ENCODE assay signal across 21 mouse cellular contexts in the genomic region with DNA sequence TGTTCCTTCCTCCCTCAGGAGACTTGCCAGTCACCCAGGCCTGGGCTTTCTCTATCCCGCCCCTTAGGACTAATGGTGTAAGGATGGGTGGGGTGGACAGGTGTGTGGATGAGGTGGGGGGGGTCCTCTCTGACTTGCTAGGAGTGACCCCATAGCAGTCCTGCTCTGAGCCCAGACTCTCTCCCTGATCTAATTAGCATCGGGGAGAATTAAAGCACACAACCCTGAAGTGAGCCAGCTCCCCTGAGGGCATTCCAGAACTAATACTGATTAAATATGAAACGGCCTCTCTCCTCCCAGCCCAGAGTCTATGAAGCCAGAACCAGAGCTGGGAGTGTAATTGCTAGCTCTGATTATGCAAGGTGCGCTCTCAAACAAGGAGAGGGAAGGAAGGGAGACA.
A peak's percentile ranks its signal among the peaks of the same experiment; 100 is the strongest.
DNase-seq lines count a peak whose midpoint lies in the region; ATAC-seq lines count a peak whose summit lies in the region.
"Had no signal": no experiment of that assay in that cellular context is flagged by ENCODE, and none has a peak within 500 bp of the region (broad histone marks: within the 10 kb centered on the region; RNA-seq: fewer than 3 reads in every experiment).

No protein-coding gene starts in this region.

- 0 out of 2 replicates have a peak, but pooled peaks have one; percentile 18 for ATAC-seq in forebrain, embryonic 16.5 days
- no peak for ATAC-seq in forebrain, embryonic 11.5 days (replicated peaks; ENCODE audit: low FRiP score)
- ATAC-seq in neural tube, embryonic 13.5 days (ENCODE audit: low read depth) = peak; percentile 50; the same call in 1 of the 2 replicates
- ATAC-seq in midbrain, embryonic 15.5 days (replicated peaks) = peak; percentile 40; the same call in 1 of the 2 replicates
- ATAC-seq: activated CD4-positive, CD25-positive, alpha-beta regulatory T cell, adult 4 months; forebrain, embryonic 13.5 days; intestine, embryonic 16.5 days had no signal

- H3K27me3 ChIP-seq in forebrain, embryonic 16.5 days (replicated peaks; ENCODE audit: control insufficient read depth, insufficient read depth, low read length) = no peaks in the 10 kb centered on the region; the same call in 1 of the 2 replicates
- no peaks in the 10 kb centered on the region for H3K27me3 ChIP-seq in forebrain, embryonic 11.5 days (ENCODE audit: control insufficient read depth, insufficient read depth, low read length)
- H3K27me3 ChIP-seq in neural tube, embryonic 13.5 days = peaks cover 12% of the 10 kb centered on the region
- no peaks in the 10 kb centered on the region for H3K27me3 ChIP-seq in midbrain, embryonic 15.5 days (replicated peaks)

- peaks cover 17% of the 10 kb centered on the region for H3K4me1 ChIP-seq in forebrain, embryonic 16.5 days (replicated peaks; ENCODE audit: control insufficient read depth, insufficient read depth, low read length)
- peaks cover 2% of the 10 kb centered on the region; the same call in 1 of the 2 replicates for H3K4me1 ChIP-seq in forebrain, embryonic 11.5 days (replicated peaks; ENCODE audit: control insufficient read depth, insufficient read depth, low read length)
- peaks cover 66% of the 10 kb centered on the region for H3K4me1 ChIP-seq in neural tube, embryonic 13.5 days (replicated peaks)
- peaks cover 44% of the 10 kb centered on the region for H3K4me1 ChIP-seq in midbrain, embryonic 15.5 days

- 35% methylated on average over 4 of the region's 4 CpGs for WGBS in forebrain, embryonic 16.5 days
- WGBS in forebrain, embryonic 11.5 days = 39% methylated on average over 4 of the region's 4 CpGs
- 41% methylated on average over 4 of the region's 4 CpGs for WGBS in neural tube, embryonic 13.5 days
- WGBS in midbrain, embryonic 15.5 days = 38% methylated on average over 4 of the region's 4 CpGs

- no peaks in the 10 kb centered on the region for H3K9me3 ChIP-seq in forebrain, embryonic 16.5 days (ENCODE audit: control insufficient read depth, low read length)
- no peaks in the 10 kb centered on the region for H3K9me3 ChIP-seq in forebrain, embryonic 11.5 days (ENCODE audit: control insufficient read depth, low read length)
- H3K9me3 ChIP-seq in neural tube, embryonic 13.5 days = no peaks in the 10 kb centered on the region
- no peaks in the 10 kb centered on the region for H3K9me3 ChIP-seq in midbrain, embryonic 15.5 days
- H3K9me3 ChIP-seq: forebrain, embryonic 13.5 days; G1E; heart, embryonic 15.5 days; limb, embryonic 10.5 days had no signal

- H3K36me3 ChIP-seq in forebrain, embryonic 16.5 days (ENCODE audit: control insufficient read depth, insufficient read depth) = no peaks in the 10 kb centered on the region
- no peaks in the 10 kb centered on the region for H3K36me3 ChIP-seq in forebrain, embryonic 11.5 days (ENCODE audit: control insufficient read depth, insufficient read depth, low read length)
- no peaks in the 10 kb centered on the region for H3K36me3 ChIP-seq in neural tube, embryonic 13.5 days
- H3K36me3 ChIP-seq in midbrain, embryonic 15.5 days (replicated peaks) = no peaks in the 10 kb centered on the region
- H3K36me3 ChIP-seq: G1E; heart, embryonic 15.5 days; limb, embryonic 10.5 days had no signal

- H3K4me2 ChIP-seq in forebrain, embryonic 16.5 days (ENCODE audit: low read length) = no peak overlapping the region
- no peak overlapping the region for H3K4me2 ChIP-seq in forebrain, embryonic 11.5 days (ENCODE audit: low read depth, low read length, severe bottlenecking)
- H3K4me2 ChIP-seq in neural tube, embryonic 13.5 days = no peak overlapping the region
- H3K4me2 ChIP-seq in midbrain, embryonic 15.5 days = no peak overlapping the region
- H3K4me2 ChIP-seq: forebrain, embryonic 13.5 days; heart, embryonic 15.5 days had no signal

- no peak overlapping the region for H3K9ac ChIP-seq in forebrain, embryonic 16.5 days (replicated peaks; ENCODE audit: low read depth, low read length)
- no peak overlapping the region for H3K9ac ChIP-seq in forebrain, embryonic 11.5 days (ENCODE audit: low read length)
- no peak overlapping the region for H3K9ac ChIP-seq in neural tube, embryonic 13.5 days
- H3K9ac ChIP-seq in midbrain, embryonic 15.5 days = no peak overlapping the region
- H3K9ac ChIP-seq: forebrain, embryonic 13.5 days; heart, embryonic 15.5 days had no signal

- DNase-seq in forebrain, embryonic 11.5 days (ENCODE audit: low spot score) = no peak
- no peak for DNase-seq in neural tube, embryonic 10.5 days (ENCODE audit: extremely low spot score, low spot score)
- DNase-seq in gastrocnemius, adult 18-20 months (ENCODE audit: low spot score) = no peak
- no peak for DNase-seq in heart, adult 18-20 months
- DNase-seq: adrenal gland, postnatal 10 days; cerebellum, adult 11 months; cerebellum, postnatal 25 days; gastrocnemius, postnatal 25 days; heart, postnatal 4 days; kidney, postnatal 36 days; lung, adult 2 months; thymus, postnatal 14 days had no signal

- H3K27ac ChIP-seq in forebrain, embryonic 16.5 days (ENCODE audit: low read length) = no peak overlapping the region
- no peak overlapping the region for H3K27ac ChIP-seq in forebrain, embryonic 11.5 days (ENCODE audit: low read depth, low read length)
- peak overlapping the region; percentile 71 for H3K27ac ChIP-seq in neural tube, embryonic 13.5 days (replicated peaks)
- peak overlapping the region; percentile 61; the same call in 1 of the 2 replicates for H3K27ac ChIP-seq in midbrain, embryonic 15.5 days
- H3K27ac ChIP-seq: forebrain, embryonic 13.5 days; heart, embryonic 15.5 days; limb, embryonic 10.5 days had no signal

- H3K4me3 ChIP-seq in forebrain, embryonic 16.5 days (replicated peaks; ENCODE audit: low read length) = no peak overlapping the region
- H3K4me3 ChIP-seq in forebrain, embryonic 11.5 days (ENCODE audit: low read depth, low read length) = no peak overlapping the region
- H3K4me3 ChIP-seq in neural tube, embryonic 13.5 days = no peak overlapping the region
- H3K4me3 ChIP-seq in midbrain, embryonic 15.5 days = no peak overlapping the region
- H3K4me3 ChIP-seq: forebrain, embryonic 13.5 days; heart, embryonic 15.5 days; limb, embryonic 10.5 days had no signal

Comparison
In these comparisons a context has a peak if more than half of its experiments do, and no peak if none do; other contexts are left out.
1. H3K27ac ChIP-seq: peak in neural tube, embryonic 13.5 days (single experiment) and midbrain, embryonic 15.5 days (single experiment); none in forebrain, embryonic 16.5 days (single experiment) and forebrain, embryonic 11.5 days (single experiment).